Mouse (Mus musculus): Measurements from ENCODE around the gene Ndufab1. TPM values are rescaled to one million over a fixed set of nuclear protein-coding genes. Genes with fewer than 3 reads are reported as not detected.

Ndufab1 gene
- 74.9 and 110 TPM in 2 replicates for total RNA-seq (2017)

GRCm38 (mm10) chr7:122101747-122102244, at the start of gene Ndufab1:
Gene Ndufab1, minus strand, starts transcription at chr7:122101886.
- ATAC-seq (replicated peaks in 1 of 2; ENCODE audit: insufficient read depth in 1 of 2, low FRiP score in 2 of 2, low TSS enrichment in 1 of 2, low read depth in 1 of 2, poor library complexity in 2 of 2, severe bottlenecking in 2 of 2) = peak; percentile 98

- ATAC-seq (replicated peaks in 1 of 2; ENCODE audit: insufficient read depth in 1 of 2, low FRiP score in 2 of 2, low TSS enrichment in 1 of 2, low read depth in 1 of 2, poor library complexity in 2 of 2, severe bottlenecking in 2 of 2) = no peak
These were observed 39.3 kb upstream of the Ndufab1 start for GRCm38 (mm10) chr7:122140991-122141390.

- no peak for ATAC-seq (replicated peaks in 1 of 2; ENCODE audit: insufficient read depth in 1 of 2, low FRiP score in 2 of 2, low TSS enrichment in 1 of 2, low read depth in 1 of 2, poor library complexity in 2 of 2, severe bottlenecking in 2 of 2)
These were observed 36.5 kb upstream of the Ndufab1 start for GRCm38 (mm10) chr7:122138190-122138589.

- ATAC-seq (replicated peaks in 1 of 2; ENCODE audit: insufficient read depth in 1 of 2, low FRiP score in 2 of 2, low TSS enrichment in 1 of 2, low read depth in 1 of 2, poor library complexity in 2 of 2, severe bottlenecking in 2 of 2) = no peak
These were observed 35.4 kb upstream of the Ndufab1 start for GRCm38 (mm10) chr7:122137071-122137470.

- ATAC-seq (replicated peaks in 1 of 2; ENCODE audit: insufficient read depth in 1 of 2, low FRiP score in 2 of 2, low TSS enrichment in 1 of 2, low read depth in 1 of 2, poor library complexity in 2 of 2, severe bottlenecking in 2 of 2) = no peak
These were observed 33.4 kb upstream of the Ndufab1 start for GRCm38 (mm10) chr7:122135070-122135469.

GRCm38 (mm10) chr7:122133338-122133625, 31.6 kb upstream of the Ndufab1 start:
- ATAC-seq (replicated peaks in 1 of 2; ENCODE audit: insufficient read depth in 1 of 2, low FRiP score in 2 of 2, low TSS enrichment in 1 of 2, low read depth in 1 of 2, poor library complexity in 2 of 2, severe bottlenecking in 2 of 2) = no peak

GRCm38 (mm10) chr7:122132497-122133337, 31.0 kb upstream of the Ndufab1 start, which contains the start of the genes Palb2 and Dctn5:
Gene Palb2, minus strand, starts transcription at chr7:122132985.
Gene Dctn5, plus strand, starts transcription at chr7:122133041.
- peak; percentile 97 to 98 for ATAC-seq (replicated peaks in 1 of 2; ENCODE audit: insufficient read depth in 1 of 2, low FRiP score in 2 of 2, low TSS enrichment in 1 of 2, low read depth in 1 of 2, poor library complexity in 2 of 2, severe bottlenecking in 2 of 2)

- no peak for ATAC-seq (replicated peaks in 1 of 2; ENCODE audit: insufficient read depth in 1 of 2, low FRiP score in 2 of 2, low TSS enrichment in 1 of 2, low read depth in 1 of 2, poor library complexity in 2 of 2, severe bottlenecking in 2 of 2)
These were observed 30.1 kb upstream of the Ndufab1 start for GRCm38 (mm10) chr7:122131834-122132233.

- ATAC-seq (replicated peaks in 1 of 2; ENCODE audit: insufficient read depth in 1 of 2, low FRiP score in 2 of 2, low TSS enrichment in 1 of 2, low read depth in 1 of 2, poor library complexity in 2 of 2, severe bottlenecking in 2 of 2) = no peak
These were observed 25.3 kb upstream of the Ndufab1 start for GRCm38 (mm10) chr7:122126946-122127345.

- ATAC-seq (replicated peaks in 1 of 2; ENCODE audit: insufficient read depth in 1 of 2, low FRiP score in 2 of 2, low TSS enrichment in 1 of 2, low read depth in 1 of 2, poor library complexity in 2 of 2, severe bottlenecking in 2 of 2) = no peak
These were observed 23.9 kb upstream of the Ndufab1 start for GRCm38 (mm10) chr7:122125636-122126035.

- no peak for ATAC-seq (replicated peaks in 1 of 2; ENCODE audit: insufficient read depth in 1 of 2, low FRiP score in 2 of 2, low TSS enrichment in 1 of 2, low read depth in 1 of 2, poor library complexity in 2 of 2, severe bottlenecking in 2 of 2)
These were observed 21.8 kb upstream of the Ndufab1 start for GRCm38 (mm10) chr7:122123518-122123917.

- ATAC-seq (replicated peaks in 1 of 2; ENCODE audit: insufficient read depth in 1 of 2, low FRiP score in 2 of 2, low TSS enrichment in 1 of 2, low read depth in 1 of 2, poor library complexity in 2 of 2, severe bottlenecking in 2 of 2) = no peak
These were observed 6.5 kb upstream of the Ndufab1 start for GRCm38 (mm10) chr7:122108206-122108605.

- peak in 1 of 2 experiments; percentile 11; a peak in 2 of 4 replicates for ATAC-seq (replicated peaks in 1 of 2; ENCODE audit: insufficient read depth in 1 of 2, low FRiP score in 2 of 2, low TSS enrichment in 1 of 2, low read depth in 1 of 2, poor library complexity in 2 of 2, severe bottlenecking in 2 of 2)
These were observed 506 bp downstream of the Ndufab1 start for GRCm38 (mm10) chr7:122101014-122101746.

GRCm38 (mm10) chr7:122099222-122099621, 2.5 kb downstream of the Ndufab1 start:
- peak; percentile 67 to 73; a peak in 3 of 4 replicates for ATAC-seq (replicated peaks in 1 of 2; ENCODE audit: insufficient read depth in 1 of 2, low FRiP score in 2 of 2, low TSS enrichment in 1 of 2, low read depth in 1 of 2, poor library complexity in 2 of 2, severe bottlenecking in 2 of 2)

- no peak for ATAC-seq (replicated peaks in 1 of 2; ENCODE audit: insufficient read depth in 1 of 2, low FRiP score in 2 of 2, low TSS enrichment in 1 of 2, low read depth in 1 of 2, poor library complexity in 2 of 2, severe bottlenecking in 2 of 2)
These were observed 3.7 kb downstream of the Ndufab1 start for GRCm38 (mm10) chr7:122098009-122098408.

- ATAC-seq (replicated peaks in 1 of 2; ENCODE audit: insufficient read depth in 1 of 2, low FRiP score in 2 of 2, low TSS enrichment in 1 of 2, low read depth in 1 of 2, poor library complexity in 2 of 2, severe bottlenecking in 2 of 2) = peak; percentile 27 to 43; a peak in 2 of 4 replicates
These were observed 6.9 kb downstream of the Ndufab1 start for GRCm38 (mm10) chr7:122094564-122095330.

- ATAC-seq (replicated peaks in 1 of 2; ENCODE audit: insufficient read depth in 1 of 2, low FRiP score in 2 of 2, low TSS enrichment in 1 of 2, low read depth in 1 of 2, poor library complexity in 2 of 2, severe bottlenecking in 2 of 2) = no peak
These were observed 14.3 kb downstream of the Ndufab1 start for GRCm38 (mm10) chr7:122087195-122087982.
